Comparison of ENCODE assay signal across 10 mouse cellular contexts in the genomic region with DNA sequence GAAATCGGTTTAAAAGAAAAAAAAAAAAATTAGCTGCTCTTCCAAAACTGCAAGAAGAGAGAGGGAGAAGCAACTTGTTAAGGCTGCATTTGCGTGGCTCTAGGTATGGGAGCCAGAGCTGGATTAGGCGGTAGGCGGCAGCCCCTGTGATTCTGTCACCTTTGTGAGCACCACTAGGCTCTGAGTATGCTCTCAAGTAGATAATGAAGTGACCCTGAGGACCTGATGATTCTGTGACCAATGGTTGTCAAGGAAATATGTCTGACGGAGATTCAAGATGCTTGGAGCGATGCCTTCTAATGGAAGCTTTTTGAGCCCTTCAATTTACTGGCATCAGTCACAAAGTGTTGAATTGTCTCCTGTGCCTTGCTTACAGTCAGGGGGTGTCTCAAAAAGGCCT.
DNase-seq lines count a peak whose midpoint lies in the region; ATAC-seq and TF ChIP-seq lines count a peak whose summit lies in the region.
"Had no signal": no experiment of that assay in that cellular context is flagged by ENCODE, and none has a peak within 500 bp of the region (broad histone marks: within the 10 kb centered on the region; RNA-seq: fewer than 3 reads in every experiment).

No protein-coding gene starts in this region.

- H3K9me3 ChIP-seq in lung, embryonic 15.5 days = no peaks in the 10 kb centered on the region
- H3K9me3 ChIP-seq in lung, postnatal 0 days (ENCODE audit: low read length) = no peaks in the 10 kb centered on the region
- no peaks in the 10 kb centered on the region for H3K9me3 ChIP-seq in limb, embryonic 13.5 days
- H3K9me3 ChIP-seq in stomach, embryonic 15.5 days = no peaks in the 10 kb centered on the region

- TF ChIP-seq EP300 in lung, postnatal 0 days (IDR thresholded peaks at IDR 0.05) = no peak

- H3K27ac ChIP-seq in lung, embryonic 15.5 days = no peak overlapping the region
- no peak overlapping the region for H3K27ac ChIP-seq in lung, postnatal 0 days (ENCODE audit: low read length)
- H3K27ac ChIP-seq in limb, embryonic 13.5 days = peak overlapping the region; percentile 52; the same call in 1 of the 2 replicates
- H3K27ac ChIP-seq in stomach, embryonic 15.5 days = no peak overlapping the region

- peak; percentile 31 to 36 for DNase-seq in cerebellum, postnatal 10 days
- no peak for DNase-seq in lung, postnatal 0 days (ENCODE audit: low spot score)
- no peak for DNase-seq in cerebellum, postnatal 25 days
- no peak for DNase-seq in gastrocnemius, postnatal 14 days
- DNase-seq: thymus, postnatal 4 days had no signal

- ATAC-seq in cerebellum, adult (ENCODE audit: insufficient number of reproducible peaks, low FRiP score, low TSS enrichment) = no peak
- no peak for ATAC-seq in lung, embryonic 15.5 days (ENCODE audit: borderline replicate concordance, extremely low read depth, low FRiP score, low TSS enrichment)
- ATAC-seq in lung, postnatal 0 days = no peak
- no peak for ATAC-seq in limb, embryonic 13.5 days (ENCODE audit: low FRiP score, low read depth)
- no peak for ATAC-seq in stomach, embryonic 15.5 days (ENCODE audit: insufficient read depth, low FRiP score, low read depth)
- ATAC-seq: Patski had no signal

- intact Hi-C loops in gastrocnemius, postnatal 14 days (cut with DNase I; ENCODE audit: low total_unique reads) = loop anchor here (5.0 to 10.0 kb wide), 2 partner anchors 57 to 569 kb away; no protein-coding TSS in a partner anchor

- no peak overlapping the region for H3K9ac ChIP-seq in lung, embryonic 15.5 days
- H3K9ac ChIP-seq in lung, postnatal 0 days (replicated peaks; ENCODE audit: low read depth) = no peak overlapping the region
- H3K9ac ChIP-seq in limb, embryonic 13.5 days = peak overlapping the region; percentile 97
- no peak overlapping the region for H3K9ac ChIP-seq in stomach, embryonic 15.5 days

- peak overlapping the region; percentile 77 for H3K4me2 ChIP-seq in lung, embryonic 15.5 days
- H3K4me2 ChIP-seq in lung, postnatal 0 days (replicated peaks; ENCODE audit: low read depth, low read length) = no peak overlapping the region
- peak overlapping the region; percentile 75 for H3K4me2 ChIP-seq in limb, embryonic 13.5 days (replicated peaks)
- peak overlapping the region; percentile 79 for H3K4me2 ChIP-seq in stomach, embryonic 15.5 days

- 57% methylated on average over 6 of the region's 6 CpGs for WGBS in lung, embryonic 15.5 days
- WGBS in lung, postnatal 0 days = 77% methylated on average over 6 of the region's 6 CpGs
- 21% methylated on average over 6 of the region's 6 CpGs for WGBS in limb, embryonic 13.5 days
- WGBS in stomach, embryonic 15.5 days = 54% methylated on average over 6 of the region's 6 CpGs

- no peak for TF ChIP-seq CTCF in lung, postnatal 0 days (IDR thresholded peaks at IDR 0.05)

- H3K4me1 ChIP-seq in lung, embryonic 15.5 days = peaks cover 10% of the 10 kb centered on the region
- no peaks in the 10 kb centered on the region; the same call in 1 of the 2 replicates for H3K4me1 ChIP-seq in lung, postnatal 0 days (ENCODE audit: insufficient read depth, low read depth, low read length)
- peaks cover 46% of the 10 kb centered on the region for H3K4me1 ChIP-seq in limb, embryonic 13.5 days
- H3K4me1 ChIP-seq in stomach, embryonic 15.5 days = peaks cover 7% of the 10 kb centered on the region; the same call in 1 of the 2 replicates

- no peaks in the 10 kb centered on the region for H3K36me3 ChIP-seq in lung, embryonic 15.5 days
- H3K36me3 ChIP-seq in lung, postnatal 0 days (ENCODE audit: insufficient read depth, low read length) = no peaks in the 10 kb centered on the region
- H3K36me3 ChIP-seq in limb, embryonic 13.5 days = peaks cover 6% of the 10 kb centered on the region
- H3K36me3 ChIP-seq in stomach, embryonic 15.5 days = no peaks in the 10 kb centered on the region

- H3K27me3 ChIP-seq in lung, embryonic 15.5 days = peaks cover 8% of the 10 kb centered on the region; the same call in 1 of the 2 replicates
- H3K27me3 ChIP-seq in lung, postnatal 0 days (replicated peaks; ENCODE audit: insufficient read depth, low read length) = peaks cover 8% of the 10 kb centered on the region; the same call in 1 of the 2 replicates
- no peaks in the 10 kb centered on the region for H3K27me3 ChIP-seq in limb, embryonic 13.5 days
- H3K27me3 ChIP-seq in stomach, embryonic 15.5 days (replicated peaks) = no peaks in the 10 kb centered on the region
- H3K27me3 ChIP-seq: Patski had no signal

- H3K4me3 ChIP-seq in lung, embryonic 15.5 days = peak overlapping the region; percentile 82; the same call in 1 of the 2 replicates
- H3K4me3 ChIP-seq in lung, postnatal 0 days (ENCODE audit: low read depth, low read length) = no peak overlapping the region
- H3K4me3 ChIP-seq in limb, embryonic 13.5 days = peak overlapping the region; percentile 91
- H3K4me3 ChIP-seq in stomach, embryonic 15.5 days (replicated peaks) = peak overlapping the region; percentile 78

Comparison
In these comparisons a context has a peak if more than half of its experiments do, and no peak if none do; other contexts are left out.
1. DNase-seq: peak in cerebellum, postnatal 10 days (2 of 2); none in lung, postnatal 0 days (single experiment), cerebellum, postnatal 25 days (0 of 2) and gastrocnemius, postnatal 14 days (single experiment).